Mouse (Mus musculus) embryo, embryonic 9.5 days (tissue): Measurements from ENCODE around the gene Lhx8.

Experiments
- DNase-seq: peaks from one replicate; pipeline ENCODE4 v3.0.0-alpha.2; 2017; ENCODE audit errors: extremely low spot score

Gene Lhx8

DNA sequence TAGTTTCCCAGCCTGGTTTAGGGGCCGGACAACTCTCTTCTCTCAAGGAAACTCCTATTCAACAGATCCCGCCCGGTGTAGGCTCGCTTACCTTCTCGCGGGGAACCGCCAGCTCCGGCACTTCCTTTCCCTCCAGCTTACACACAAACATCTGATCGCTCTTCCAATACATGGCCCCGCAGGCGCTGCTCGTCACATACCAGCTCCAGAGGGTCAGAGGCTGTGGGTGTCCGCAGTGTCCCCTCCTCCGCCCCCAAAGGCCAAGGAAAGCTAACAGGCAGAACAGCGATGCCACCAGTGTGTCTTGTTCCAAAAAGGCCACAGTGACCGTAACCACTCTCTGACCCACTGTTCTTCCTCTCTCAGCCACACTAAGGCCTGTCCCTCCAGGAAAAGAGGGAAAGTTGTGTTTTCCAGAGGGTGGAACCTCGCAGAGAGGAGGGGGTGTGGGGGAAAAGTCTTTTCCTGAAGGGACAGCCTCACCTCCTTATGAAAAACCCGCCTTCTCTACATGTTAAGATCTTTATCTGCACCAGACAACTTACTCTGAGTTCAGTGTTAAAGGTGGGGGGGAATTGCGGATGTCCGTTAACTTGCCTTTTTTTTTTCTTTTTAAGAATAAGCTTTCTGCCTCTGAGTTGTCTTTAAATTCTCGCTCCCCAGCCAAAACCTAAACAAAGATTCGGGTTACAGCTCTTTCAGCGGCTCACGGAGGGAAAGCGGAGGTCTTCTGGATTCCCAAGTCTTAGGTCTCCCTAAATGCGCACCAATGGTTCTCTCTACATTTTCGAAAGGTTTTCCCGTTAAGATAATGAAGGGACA is at the start of gene Lhx8:
Lhx8 (minus strand) TSS at position 479 of the 822 bp plus-strand sequence.
- DNase-seq, result peak; percentile 57

DNA sequence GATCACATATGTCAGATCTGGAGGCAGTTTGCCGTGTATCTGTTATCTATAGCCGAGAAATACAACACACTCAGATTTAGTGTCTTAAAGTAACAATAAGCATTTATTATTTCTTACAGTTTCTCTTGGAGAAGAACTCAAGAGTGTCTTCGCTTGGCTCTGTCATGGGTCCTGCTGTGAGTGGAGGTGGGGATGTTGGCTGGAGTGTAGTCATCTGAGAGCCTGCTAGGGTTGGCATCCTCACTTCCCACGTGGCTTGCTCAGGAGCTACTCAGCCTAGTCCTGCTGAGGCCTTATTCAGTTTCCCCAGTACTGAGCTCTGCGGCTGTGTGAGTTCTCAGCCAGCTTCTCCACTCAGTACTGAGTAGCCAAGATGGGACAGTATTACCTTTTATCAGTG is 43.1 kb upstream of the Lhx8 start:
- no peak for DNase-seq

DNA sequence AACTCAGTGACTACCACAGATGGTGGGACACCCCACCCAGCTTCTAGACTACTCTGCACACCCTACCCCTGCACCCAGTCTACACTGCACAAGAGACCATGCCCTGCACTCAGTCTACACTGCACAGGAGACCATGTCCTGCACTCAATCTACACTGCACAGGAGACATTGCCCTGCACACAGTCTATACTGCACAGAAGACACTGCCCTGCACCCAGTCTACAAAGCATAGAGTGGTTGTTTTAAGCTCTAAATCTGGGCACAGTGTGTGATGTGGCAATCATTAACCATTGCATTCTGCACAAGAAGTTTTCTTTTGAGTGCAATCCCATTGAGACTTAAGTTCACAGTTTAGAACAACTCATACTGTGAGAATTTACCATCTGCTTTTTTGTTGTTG is 42.2 kb upstream of the Lhx8 start:
- DNase-seq, result no peak

DNA sequence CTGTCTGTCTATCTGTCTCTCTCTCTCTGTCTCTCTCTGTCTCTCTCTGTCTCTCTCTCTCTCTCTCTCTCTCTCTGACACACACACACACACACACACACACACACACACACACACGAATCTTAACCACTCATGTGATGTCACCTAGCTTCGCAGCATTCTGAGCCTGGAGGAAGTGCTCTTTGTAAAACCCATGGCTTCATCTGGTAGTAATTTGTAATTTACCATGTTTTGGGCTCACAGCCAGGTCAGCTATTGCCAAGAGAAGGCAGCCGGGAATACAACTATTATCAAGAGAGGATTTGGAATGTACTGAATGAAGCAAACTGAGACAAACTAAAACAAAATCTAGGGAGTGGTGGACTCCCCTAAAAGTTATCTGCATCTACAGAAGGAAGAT is 36.9 kb upstream of the Lhx8 start:
- DNase-seq, result no peak

DNA sequence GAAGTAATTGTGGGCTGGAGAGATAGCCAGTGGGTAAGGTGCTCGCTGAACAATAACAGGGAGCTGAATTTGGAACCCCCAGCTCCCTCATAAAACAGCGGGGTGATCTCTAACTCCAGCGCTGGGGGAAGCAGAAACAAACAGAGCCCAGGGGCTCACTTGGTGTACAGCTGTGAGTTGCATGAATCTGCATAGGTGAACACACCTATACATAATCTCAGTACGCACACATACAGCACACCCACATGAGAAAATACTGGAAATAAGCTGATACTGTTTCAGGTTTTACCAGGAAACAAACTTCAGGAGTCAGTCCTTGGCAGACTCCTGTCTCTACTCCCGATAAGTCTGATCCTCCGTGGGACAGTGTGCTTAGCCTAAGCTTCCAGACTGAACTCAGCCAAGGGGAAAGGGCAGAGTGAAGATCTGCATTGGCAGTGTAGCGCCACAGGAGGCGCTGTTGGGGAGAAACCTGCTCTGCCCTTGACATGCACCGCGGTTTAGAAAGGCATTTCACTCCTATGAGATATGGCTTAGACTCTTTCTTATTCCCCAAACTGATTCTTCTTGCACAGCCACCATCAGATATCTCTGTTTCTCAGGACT is 34.2 kb upstream of the Lhx8 start:
- DNase-seq, result peak; percentile 57

DNA sequence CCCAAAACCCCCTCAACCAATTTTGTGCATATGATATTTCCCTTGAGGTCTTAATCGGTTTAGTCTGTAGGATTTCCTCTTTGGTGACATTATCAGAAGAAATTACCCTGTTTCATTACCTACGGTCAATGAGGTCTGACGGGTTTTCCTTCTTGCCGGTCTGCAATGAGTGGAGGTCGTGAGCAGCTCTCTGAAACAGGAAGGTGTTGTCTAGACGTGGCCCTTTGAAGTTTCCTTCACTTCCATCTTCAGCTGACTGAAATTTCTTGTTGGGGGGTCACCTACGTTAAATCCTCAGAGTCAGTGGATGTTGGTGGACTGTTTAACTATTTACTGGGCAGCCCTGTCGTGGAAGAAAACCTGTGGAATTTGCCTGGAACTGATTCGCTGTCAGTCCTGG is 33.0 kb upstream of the Lhx8 start:
- DNase-seq, result no peak

DNA sequence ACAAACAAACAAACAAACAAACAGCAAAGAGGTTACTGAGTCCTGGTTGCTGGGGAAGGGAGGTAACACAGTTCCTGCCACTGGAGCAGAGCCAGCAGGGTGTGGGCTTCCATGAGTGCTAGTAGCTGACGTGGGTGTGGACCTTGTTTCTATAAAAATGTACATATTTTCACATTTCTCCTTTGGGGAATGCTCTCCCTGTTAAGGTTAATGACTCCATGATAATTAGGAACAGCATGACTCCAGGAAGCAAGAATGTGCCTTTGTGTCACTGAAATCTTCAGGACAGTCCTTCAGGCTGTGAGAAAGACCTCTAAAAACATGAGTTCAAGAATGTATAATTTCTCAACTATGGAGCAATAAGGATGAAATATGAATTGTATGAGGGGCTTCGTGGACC is 28.8 kb upstream of the Lhx8 start:
- DNase-seq, result no peak

DNA sequence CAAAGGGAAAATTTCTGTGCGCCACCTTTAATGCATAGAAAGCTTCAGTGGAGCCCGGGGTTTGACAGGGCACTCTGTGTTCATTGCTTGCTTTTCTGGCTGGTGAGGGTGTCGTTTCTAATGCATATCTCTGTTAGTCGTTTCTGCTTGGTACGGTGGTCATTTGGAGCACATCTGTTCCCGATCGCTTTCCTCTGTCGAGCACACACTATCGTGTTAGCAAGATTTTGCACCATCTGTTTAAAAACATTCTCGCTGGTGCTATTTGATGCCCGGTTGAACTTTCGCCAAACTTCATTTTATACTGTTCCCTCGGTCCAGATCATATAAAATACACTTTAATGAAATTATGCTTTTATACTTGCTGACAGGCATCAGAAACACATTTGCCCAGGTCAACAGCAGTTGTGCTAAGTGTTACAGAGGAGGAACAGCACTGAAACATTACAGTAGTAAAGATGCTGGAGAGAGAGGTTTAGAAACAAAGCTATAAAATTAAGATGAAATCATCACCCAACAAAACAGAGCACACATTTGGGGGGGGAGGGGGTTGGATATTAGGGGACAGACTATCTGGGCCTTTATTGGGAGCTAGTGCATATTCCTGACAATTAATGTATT is 9.9 kb upstream of the Lhx8 start:
- DNase-seq, result no peak

DNA sequence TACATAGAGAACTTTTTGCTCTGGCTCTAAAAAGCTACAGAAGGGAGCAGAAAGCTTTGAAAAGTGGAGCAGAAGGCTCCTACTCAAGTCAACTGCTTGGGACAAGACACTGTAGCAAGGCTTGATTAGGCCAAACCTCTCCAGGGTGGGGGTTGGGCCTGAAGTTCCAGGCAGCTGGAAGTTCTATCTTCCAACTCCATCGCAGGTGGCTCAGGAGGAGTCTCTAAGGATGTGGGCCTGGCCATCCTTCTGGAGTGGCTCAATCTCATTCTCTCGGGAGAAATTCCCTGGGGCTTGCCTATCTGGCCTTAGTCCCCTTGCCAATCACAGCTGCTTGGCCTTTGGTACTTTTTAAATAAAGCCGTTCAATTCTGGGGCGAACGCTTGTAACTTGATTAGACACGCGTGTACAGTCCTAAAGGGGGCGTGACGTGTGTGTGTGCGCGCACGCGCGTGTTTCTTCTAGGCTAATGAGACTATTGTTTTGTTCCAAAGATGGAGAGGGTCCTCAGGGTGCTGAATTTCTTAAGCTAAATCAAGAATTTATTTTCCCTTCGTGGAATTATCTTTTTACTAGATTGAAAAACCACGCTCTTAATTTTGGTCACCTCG is 9.3 kb upstream of the Lhx8 start:
- no peak for DNase-seq

DNA sequence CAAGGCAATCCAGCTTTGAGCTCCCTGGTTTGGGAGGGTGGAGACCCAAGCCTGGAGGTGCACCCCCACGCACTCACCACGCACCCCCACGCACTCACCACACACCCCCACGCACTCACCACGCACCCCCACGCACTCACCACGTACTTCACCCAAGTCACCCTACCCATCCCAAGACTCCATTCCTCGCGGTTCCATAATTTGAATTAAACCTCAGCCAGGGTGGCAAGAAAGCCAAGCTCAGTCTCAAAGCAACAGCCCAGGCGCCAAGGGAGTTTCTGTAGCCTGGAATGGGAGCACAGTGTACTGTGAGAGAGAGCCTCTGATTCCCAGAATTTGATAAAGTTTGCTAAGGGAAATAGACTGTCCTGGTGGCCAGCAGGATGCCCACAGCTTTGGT is 4.3 kb upstream of the Lhx8 start:
- DNase-seq, result no peak

DNA sequence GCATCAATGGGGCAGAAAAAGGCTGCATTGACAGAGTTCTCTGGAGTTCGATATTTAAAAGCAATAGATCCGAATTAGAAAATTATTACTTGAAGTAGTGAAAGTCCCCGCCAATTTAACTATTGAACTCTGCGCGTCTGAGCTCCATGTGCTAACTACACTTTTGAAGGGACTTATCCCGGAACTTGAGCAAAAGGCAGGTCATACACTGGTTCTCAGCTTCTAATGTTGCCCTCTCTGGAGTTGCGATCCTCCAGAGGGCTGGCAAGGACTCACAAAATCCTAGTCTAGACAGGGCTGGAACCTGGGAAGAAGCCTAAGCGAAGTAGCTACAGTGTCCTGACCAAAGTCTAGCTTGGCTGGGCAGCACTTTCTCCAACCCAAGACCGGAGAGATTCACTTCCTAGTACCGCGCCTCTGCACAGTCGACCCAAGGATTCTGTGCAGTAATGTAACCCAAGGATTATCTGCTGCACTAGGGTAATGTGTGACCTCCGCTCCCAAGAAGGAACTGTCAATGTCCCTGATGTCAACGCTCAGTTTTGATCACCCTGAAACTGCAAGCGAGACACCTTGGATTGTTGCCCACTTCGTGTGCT is 3.0 kb upstream of the Lhx8 start:
- no peak for DNase-seq

DNA sequence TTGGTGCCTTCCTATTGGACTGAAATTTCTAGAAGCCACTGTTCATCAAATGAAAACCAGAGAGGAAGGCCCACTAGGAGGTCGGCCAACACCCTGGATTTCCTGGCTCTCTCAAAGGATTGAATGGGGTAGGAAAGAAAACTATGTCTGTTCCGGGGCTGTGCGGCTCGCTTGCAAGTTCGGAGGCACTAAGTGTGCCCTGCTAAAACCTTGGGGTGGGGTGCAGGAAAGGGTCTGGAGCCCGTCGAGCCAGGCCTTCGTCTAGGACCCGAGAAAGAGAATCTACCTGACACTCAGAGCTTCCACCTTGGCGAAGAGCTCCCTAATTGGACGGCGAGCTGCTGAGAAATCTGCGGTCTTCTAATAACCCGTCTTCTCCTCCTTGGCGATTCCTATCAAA is 2.5 kb upstream of the Lhx8 start:
- DNase-seq, result peak; percentile 28

DNA sequence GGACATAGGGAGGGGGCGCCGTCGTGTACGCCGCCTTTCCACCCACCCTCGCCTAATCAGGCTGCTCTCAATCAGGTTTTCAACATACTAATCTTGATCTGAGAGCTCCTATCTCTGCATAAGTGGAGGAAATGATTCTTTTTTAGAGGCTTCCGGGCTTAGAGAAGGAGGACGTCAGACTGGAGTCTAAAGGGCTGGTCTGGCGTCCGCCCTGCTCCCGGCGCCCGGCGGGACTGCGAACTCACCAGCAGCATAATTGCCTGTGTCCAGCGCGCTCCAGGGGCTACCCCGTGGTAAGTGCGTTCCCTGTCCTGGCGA is 1.7 kb upstream of the Lhx8 start:
- peak; percentile 72 for DNase-seq

DNA sequence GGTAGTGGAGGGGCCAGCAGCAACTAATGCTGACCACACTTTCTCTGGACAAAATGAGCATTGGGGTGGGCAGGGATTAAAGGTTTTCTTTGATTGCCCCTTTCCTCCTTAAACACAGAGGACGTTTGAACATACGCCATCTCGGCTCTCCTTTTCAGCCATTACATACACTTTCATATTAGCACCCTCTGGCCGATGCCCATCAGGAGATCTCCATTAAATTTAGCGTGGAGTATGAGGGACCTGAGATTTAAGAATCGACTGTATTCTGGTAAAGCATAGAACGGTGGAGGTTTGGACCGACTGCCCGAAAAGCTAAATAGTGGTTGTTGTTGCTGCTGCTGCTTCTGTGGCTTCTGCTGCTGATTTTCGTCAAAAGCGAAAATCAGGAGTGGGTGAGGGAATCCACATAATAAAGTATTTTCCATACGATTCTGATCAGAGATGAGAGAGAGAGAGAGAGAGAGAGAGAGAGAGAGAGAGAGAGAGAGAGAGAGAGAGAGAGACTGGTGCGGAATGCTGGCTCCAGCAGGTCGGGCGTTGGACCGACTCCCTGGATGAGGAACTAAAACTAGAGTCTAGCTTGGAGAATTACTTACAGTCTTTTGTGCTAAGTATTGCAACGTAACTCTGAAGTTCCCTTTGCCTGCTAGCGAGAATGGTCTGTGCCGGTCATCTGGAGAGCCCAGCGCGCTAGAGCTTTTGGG is 1.2 kb upstream of the Lhx8 start:
- peak; percentile 50 for DNase-seq

DNA sequence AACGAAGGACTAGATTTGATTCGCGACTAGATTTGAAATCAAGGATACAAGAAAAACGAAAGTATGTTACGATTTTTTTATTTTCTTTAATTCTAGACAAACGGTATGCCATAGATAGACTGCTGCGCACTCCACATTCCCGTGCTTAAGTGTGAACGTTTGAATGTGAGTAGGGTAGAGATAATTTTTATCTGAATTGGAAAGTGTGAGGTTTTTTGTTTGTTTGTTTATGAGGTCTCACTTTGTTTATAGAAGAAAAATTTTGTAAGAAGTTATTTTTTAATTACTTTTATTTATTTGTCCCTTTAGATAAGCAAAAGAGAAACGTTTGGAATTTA is 513 bp upstream of the Lhx8 start:
- DNase-seq, result no peak

DNA sequence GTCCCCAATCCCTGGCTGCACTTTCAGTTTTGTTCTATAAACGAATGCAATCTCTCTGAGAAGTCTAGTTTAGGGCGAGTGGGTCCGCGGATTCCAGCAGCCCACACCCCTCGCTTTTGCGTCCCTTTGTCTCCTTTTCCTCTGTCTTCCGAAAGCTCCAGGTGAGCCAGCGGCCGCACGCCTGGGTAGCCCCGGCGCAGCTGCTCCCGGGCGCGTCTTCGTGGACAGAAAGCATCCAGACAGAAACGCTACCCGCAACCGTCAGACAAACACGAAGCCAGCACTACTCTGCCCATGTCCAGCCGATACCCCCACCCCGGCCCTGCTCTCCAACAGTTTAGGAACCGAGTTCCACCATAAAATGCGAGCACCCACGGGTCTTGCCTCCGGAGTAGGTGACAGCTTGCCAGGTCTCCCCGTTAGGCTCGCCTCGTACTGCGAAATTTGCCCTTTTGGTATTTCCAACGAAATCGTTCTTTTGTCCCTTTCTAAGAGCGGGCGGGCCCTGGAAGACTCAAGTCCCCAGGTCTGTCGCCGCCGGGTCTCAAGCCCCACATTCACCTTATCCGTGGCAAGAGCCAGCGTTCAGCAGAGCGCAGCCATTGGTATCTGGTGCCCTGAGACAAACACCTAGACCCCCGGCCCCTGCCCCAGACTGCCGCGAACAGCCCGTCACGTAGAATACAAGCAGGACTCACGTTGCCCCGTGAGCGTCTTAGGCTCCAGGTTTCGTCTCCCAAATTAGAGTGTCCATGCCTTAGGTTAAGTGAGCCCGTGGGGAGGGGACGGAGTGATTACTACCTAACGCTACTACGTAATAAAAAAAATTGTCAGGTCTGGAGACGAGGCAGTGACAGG is 907 bp downstream of the Lhx8 start:
- peak; percentile 76 for DNase-seq

DNA sequence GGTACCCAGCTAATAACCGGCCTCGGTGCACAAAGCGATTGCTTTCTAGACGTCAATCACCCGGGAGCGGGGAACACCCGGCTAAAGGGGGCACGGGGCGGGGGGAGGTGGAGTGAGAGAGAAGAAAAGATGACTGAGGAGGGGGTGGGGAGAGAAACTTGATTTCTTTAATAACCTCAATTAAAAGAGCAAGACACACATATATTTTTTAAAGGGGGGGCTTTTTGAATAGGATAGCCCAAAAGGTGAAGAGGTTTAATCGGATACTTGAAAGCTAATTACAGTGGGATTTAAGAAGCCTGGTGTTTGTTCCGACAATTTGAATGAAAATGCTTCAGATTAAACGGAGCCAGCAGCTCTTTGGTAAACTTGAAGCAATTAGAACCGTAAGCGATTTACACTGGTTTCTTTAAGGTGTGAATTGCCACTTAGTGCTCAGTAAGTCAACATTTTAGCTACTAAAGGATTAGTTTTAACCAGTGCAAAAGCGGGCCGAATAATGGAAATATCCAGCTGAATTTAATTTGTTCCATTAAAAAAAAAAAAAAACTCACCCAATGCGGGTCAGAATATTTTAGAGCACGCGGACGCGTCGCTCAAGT is 1.6 kb downstream of the Lhx8 start:
- peak; percentile 74 for DNase-seq

DNA sequence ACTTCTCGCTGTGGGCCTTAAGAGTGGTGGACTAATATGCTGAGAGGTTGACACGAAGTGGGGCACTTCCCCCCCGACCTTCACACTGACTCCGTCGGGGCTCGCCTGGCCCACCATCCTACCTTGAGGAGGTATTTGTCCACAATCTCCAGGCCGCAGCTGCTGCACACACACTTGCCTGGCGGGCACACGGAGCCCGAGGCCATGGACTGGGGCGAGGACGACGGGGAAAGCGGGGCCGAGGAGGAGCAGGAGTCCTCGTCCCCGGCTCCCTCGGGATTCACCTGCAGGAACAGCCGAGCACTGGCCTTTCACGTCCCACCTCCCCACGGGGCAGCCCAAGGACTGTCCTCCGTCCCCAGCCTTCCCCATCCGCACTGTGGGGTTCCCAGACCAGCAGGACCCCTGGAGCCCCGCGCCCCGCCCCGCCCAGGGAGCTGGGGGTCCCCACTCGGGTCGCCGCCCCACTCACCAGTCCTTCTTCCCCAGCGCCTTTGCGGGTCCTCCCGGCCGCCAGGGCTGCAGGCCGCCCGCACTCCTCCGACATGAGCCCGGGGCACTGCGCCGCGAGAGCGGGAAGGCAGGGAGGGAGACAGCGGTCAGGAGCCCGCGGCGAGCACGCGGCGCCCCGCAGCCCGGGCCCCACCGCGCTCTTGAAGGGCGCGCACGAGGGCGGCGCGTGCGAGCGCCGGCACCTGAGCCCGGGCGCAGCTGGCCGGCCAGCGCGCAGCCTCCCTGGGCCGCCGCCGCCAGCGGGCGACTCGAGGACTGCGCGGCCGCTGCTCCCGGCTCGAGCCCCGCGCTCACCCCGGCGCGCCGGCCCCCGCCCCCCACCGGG is 2.4 kb downstream of the Lhx8 start:
- DNase-seq, result peak; percentile 59

DNA sequence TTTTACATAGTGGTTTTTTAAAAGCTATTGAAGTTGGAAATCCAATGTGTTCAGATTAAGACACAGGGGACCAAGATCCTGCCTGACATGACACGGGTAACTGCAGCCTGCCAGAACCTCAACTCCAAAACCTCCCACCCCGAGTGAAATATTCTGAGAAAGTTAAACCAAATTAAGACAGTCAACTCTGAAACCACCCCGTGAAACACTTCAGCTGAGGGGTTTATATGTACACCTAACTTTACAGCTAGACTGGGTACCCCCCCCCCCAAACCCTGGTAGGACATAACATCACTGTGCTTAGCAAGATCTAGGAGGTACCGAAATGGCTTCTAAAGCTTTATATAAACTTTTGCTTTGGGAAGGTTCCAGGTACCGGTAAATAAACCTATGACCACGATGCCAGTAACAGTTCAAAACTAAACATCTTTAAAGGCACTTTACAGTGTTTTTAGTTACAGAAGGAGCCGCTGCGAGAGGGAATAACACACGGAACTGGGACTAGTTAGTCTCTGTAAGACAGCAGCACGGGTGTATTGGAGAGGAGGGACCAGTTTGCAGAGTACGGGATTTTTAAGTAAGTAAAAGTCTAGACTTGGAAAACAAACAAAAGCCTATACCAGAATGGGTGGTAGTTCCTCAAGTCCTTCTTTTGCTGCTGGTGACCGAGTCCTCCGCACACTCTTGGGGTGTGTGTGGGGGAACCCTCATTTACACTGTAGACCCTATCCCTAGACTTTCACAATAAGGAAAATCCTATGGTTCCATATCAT is 3.2 kb downstream of the Lhx8 start:
- peak; percentile 44 for DNase-seq
